Mouse (Mus musculus) liver, embryonic 14.5 days (tissue): Measurements from ENCODE around the gene Kctd21. TPM values are rescaled to one million over a fixed set of nuclear protein-coding genes. Genes with fewer than 3 reads are reported as not detected.

ENCODE experiments used
- ATAC-seq: fragments of 200-750 bp; cut with Nextera tagmentation; 2 replicates; pipeline ENCODE4 v1.8.0; 2017; ENCODE audit warnings: moderate number of reproducible peaks, mild to moderate bottlenecking, moderate library complexity; ENCODE audit not compliant: insufficient read depth
- DNase-seq, 3 experiments: peaks; one replicate each; pipeline ENCODE4 v3.0.0-alpha.2; 2012 to 2013; ENCODE audit warnings: low read depth in 3 of 3, low spot score in 3 of 3
- H3K27ac ChIP-seq: fragments of 300-500 bp; sonication (generic); 2 replicates; pipeline ENCODE4 v1.5.1; 2014; ENCODE audit warnings: moderate library complexity, mild to moderate bottlenecking, control low read depth, inconsistent platforms
- H3K27me3 ChIP-seq: fragments of 300-500 bp; sonication (generic); 2 replicates; pipeline ENCODE4 v1.6.1; 2014; ENCODE audit warnings: mild to moderate bottlenecking, low read length, moderate library complexity; ENCODE audit not compliant: control insufficient read depth, insufficient read depth
- H3K36me3 ChIP-seq: fragments of 300-500 bp; sonication (generic); replicated peaks from 2 replicates; pipeline ENCODE4 v1.6.1; 2014; ENCODE audit warnings: low read depth; ENCODE audit not compliant: control insufficient read depth, insufficient read depth
- H3K4me1 ChIP-seq, 2 experiments: fragments of 200-500 bp in 1 of 2; fragments of 300-500 bp in 1 of 2; sonication (generic) in 1 of 2; replicated peaks; 2 replicates each; pipeline ENCODE4 v1.6.1; 2012 to 2014; ENCODE audit warnings: antibody characterized with exemption in 1 of 2, inconsistent platforms in 1 of 2, low read length in 1 of 2; ENCODE audit not compliant: control insufficient read depth in 2 of 2, insufficient read depth in 2 of 2
- H3K4me2 ChIP-seq: fragments of 300-500 bp; sonication (generic); 2 replicates; pipeline ENCODE4 v1.6.1; 2014; ENCODE audit warnings: low read depth, mild to moderate bottlenecking, control low read depth, moderate library complexity
- H3K4me3 ChIP-seq, 2 experiments: fragments of 200-500 bp in 1 of 2; fragments of 300-500 bp in 1 of 2; sonication (generic) in 1 of 2; 2 replicates each; pipeline ENCODE4 v1.5.1; 2012 to 2014; ENCODE audit warnings: low read depth in 2 of 2, low read length in 2 of 2, mild to moderate bottlenecking in 2 of 2, control low read depth in 1 of 2, inconsistent platforms in 1 of 2, moderate library complexity in 1 of 2; ENCODE audit not compliant: insufficient read depth in 1 of 2
- H3K9ac ChIP-seq: fragments of 300-500 bp; sonication (generic); replicated peaks from 2 replicates; pipeline ENCODE4 v1.6.1; 2014; ENCODE audit warnings: mild to moderate bottlenecking, control low read depth, moderate library complexity
- H3K9me3 ChIP-seq: fragments of 300-500 bp; sonication (generic); 2 replicates; pipeline ENCODE4 v1.6.1; 2016; ENCODE audit warnings: low read length, mixed read lengths; ENCODE audit not compliant: control insufficient read depth
- CTCF ChIP-seq: IDR thresholded peaks from 2 replicates; pipeline ENCODE4 v1.5.1; 2016; ENCODE audit warnings: antibody characterized with exemption, low read depth, control low read depth
- EP300 ChIP-seq: IDR thresholded peaks from 2 replicates; pipeline ENCODE4 v1.6.1; 2016; ENCODE audit warnings: antibody characterized with exemption, low read depth
- WGBS: fragments of 180-500 bp; shearing (Covaris S2); extraction: QIAGEN DNeasy Blood & Tissue Kit; methylation state at CpG from one replicate; pipeline ENCODE4 v1.1.7; 2014; ENCODE audit not compliant: insufficient replicate concordance; 5-methylcytosine and 5-hydroxymethylcytosine counted together
- polyA plus RNA-seq, 2 experiments: library from polyadenylated mRNA; depleted of rRNA in 1 of 2; stranded (reverse) in 1 of 2; unstranded in 1 of 2; fragments of >200 nt; fragmentation: Nextera tagmentation in 1 of 2; extraction: Ambion mirVana in 1 of 2; gene quantifications; 2 replicates each; pipeline versions ENCODE4 v1.2.1 to v1.2.3; 2012 to 2014

The Kctd21 gene
- polyA plus RNA-seq, 2 experiments = 0.76 to 0.80 TPM

DNA sequence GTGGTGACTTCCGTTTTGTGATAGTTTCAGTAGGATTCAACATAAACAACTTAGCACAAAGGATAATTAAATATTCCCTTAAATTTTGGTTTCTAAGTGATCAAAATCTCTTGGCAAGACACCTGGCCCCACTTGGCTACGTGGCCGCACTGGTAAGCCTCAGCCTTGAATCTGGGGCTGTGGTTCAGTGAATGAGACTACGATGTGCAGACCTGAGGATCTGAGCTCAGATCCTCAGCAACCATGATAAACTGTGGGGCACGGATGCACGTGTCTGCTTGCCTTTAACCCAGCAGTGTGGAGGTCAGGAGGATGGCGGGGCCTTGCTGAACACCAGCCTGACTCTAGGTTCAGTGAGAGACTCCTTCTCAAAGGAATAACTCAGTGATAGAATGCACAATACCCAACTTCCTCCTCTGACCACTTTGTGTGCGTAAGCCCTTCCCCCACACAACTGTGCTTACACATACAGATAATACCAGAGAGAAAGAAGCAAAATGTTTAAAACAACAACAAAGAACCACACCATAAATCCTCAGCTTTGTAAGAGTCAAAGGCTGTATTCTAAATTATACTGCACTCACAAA lies 55.5 kb downstream of the Kctd21 start:
- Histone ChIP-seq H3K9me3 (no peaks in the 10 kb centered on the region), H3K4me1 (no peaks in the 10 kb centered on the region), H3K27ac (no peak overlapping the region), H3K27me3 (no peaks in the 10 kb centered on the region), H3K36me3 (peaks cover 64% of the 10 kb centered on the region), H3K4me2 (no peak overlapping the region), H3K9ac (no peak overlapping the region), H3K4me3 (no peak overlapping the region)
- TF ChIP-seq EP300 (no peak), CTCF (no peak)
- 74% methylated on average over 8 of the region's 8 CpGs for whole genome bisulfite sequencing
- DNase-seq (no peak), ATAC-seq (no peak)

DNA sequence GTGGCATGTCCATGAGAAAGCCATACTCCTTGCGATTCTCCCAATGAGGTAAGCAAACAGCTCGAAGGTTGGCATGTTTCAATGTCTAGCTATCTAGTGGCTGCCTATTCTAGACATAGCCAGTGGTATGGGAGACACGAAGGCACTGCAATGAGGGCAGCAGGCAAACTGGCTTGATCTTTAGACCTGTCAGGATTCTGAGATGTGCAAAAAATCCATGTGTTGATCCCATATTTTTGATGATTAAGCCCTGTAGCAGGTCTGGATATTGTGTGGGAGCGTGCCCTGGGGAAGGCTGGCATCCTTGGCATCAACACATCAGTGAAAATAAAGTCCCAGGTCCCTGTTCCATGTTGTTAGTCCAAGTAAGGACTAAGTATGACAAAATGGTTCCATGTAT lies 56.4 kb downstream of the Kctd21 start:
- Histone ChIP-seq H3K9ac (no peak overlapping the region), H3K27ac (no peak overlapping the region), H3K27me3 (no peaks in the 10 kb centered on the region), H3K9me3 (no peaks in the 10 kb centered on the region), H3K36me3 (peaks cover 55% of the 10 kb centered on the region), H3K4me1 (no peaks in the 10 kb centered on the region), H3K4me2 (no peak overlapping the region), H3K4me3 (no peak overlapping the region)
- DNase-seq = no peak
- TF ChIP-seq EP300 (no peak), CTCF (no peak)
- 75% methylated on average over 4 of the region's 4 CpGs for WGBS
- ATAC-seq = no peak

DNA sequence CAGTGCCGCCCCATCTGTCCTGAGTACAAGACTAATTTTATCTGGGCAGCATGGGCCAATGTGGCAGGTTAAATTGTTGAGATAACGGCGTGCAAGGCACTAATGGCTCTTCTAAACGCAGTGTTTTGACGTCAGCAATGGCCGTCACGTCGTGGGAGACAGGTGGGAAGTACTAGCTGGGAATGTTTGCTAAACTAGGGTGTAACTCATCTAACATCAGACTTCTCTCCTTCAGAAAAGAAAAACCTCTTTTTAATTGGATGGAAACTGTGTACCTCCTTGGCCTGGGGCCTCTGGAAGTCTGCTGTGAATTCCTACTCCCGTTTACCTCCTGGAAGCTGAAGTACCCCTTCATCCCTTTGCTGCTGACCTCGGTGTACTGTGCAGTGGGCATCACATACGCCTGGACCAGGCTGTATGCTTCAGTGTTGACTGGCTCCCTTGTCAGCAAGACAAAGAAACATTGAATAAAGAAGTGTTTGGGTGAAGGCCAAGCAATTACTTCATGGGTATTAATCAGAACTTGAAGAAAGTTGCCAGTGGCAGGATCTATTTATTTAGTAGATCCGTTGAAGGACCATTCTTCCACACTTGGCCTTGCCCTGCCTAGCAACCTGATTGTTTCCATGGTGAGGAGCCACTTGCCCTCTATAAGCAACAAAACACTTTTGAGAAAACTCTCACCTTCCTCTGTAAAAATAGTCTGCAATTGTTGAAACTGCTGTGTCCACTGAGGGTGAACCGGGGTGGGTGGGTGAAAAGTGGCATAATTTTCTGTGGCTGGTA lies 59.4 kb downstream of the Kctd21 start:
- no peak for DNase-seq
- WGBS = 79% methylated on average over 13 of the region's 13 CpGs
- ATAC-seq = no peak

DNA sequence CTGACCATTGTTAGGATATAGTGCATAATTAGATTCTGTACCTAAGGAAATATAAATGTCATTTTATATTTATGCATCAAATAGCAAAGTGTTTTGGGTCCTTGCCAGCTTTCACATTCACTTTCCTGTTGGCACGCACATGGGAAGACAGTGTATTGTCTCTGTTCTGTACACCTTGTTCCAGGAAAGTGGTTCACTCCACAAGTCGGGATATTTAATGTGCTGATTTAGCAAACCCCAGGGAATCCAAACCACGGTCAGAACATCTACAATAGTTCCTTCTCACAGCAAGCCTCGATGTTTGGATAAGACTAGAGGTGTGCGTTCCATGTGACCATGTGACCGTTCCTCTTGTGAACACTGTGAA lies 59.9 kb downstream of the Kctd21 start:
- ATAC-seq (no peak), DNase-seq (no peak)
- Histone ChIP-seq H3K27ac (no peak overlapping the region), H3K9ac (no peak overlapping the region), H3K4me3 (no peak overlapping the region), H3K4me2 (no peak overlapping the region), H3K9me3 (no peaks in the 10 kb centered on the region), H3K27me3 (no peaks in the 10 kb centered on the region), H3K4me1 (no peaks in the 10 kb centered on the region), H3K36me3 (peaks cover 33% of the 10 kb centered on the region)
- TF ChIP-seq CTCF = no peak
- TF ChIP-seq EP300 = no peak
- WGBS = 79% methylated on average over 6 of the region's 6 CpGs

More for the DNA sequence above, 59.4 kb downstream of the Kctd21 start:
- Histone ChIP-seq H3K4me2 (no peak overlapping the region), H3K27ac (no peak overlapping the region), H3K36me3 (peaks cover 37% of the 10 kb centered on the region), H3K27me3 (no peaks in the 10 kb centered on the region), H3K9ac (no peak overlapping the region), H3K4me3 (no peak overlapping the region), H3K4me1 (no peaks in the 10 kb centered on the region), H3K9me3 (no peaks in the 10 kb centered on the region)
- no peak for TF ChIP-seq CTCF
- no peak for TF ChIP-seq EP300

DNA sequence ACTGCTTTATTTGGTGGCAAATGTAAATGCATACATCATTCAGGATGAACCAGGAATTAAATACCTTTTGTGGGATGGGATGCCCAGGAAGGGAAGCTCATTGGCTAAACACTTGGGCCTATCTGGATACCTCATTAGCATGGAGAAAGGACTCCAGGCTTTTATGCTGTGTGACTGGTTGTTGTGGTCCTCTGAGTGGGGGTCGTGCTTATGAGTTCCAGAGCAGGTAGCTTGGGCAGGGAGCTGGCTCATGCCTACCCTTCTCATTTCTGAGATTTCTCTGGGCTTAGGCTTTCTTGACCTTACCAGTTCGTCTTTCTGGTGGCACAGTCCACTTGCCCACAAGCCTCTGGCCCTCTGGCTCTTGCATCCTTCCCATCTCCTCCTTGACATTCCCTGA lies 62.2 kb downstream of the Kctd21 start:
- ATAC-seq (no peak), DNase-seq (no peak)
- Histone ChIP-seq H3K4me2 (no peak overlapping the region), H3K9ac (no peak overlapping the region), H3K36me3 (peaks cover 17% of the 10 kb centered on the region), H3K4me3 (no peak overlapping the region), H3K27ac (no peak overlapping the region), H3K9me3 (no peaks in the 10 kb centered on the region), H3K27me3 (no peaks in the 10 kb centered on the region), H3K4me1 (peaks cover 0 to 1% of the 10 kb centered on the region in 2 experiments; a peak in 2 of 4 replicates)
- no peak for TF ChIP-seq EP300
- no peak for TF ChIP-seq CTCF
- 49% methylated on average over 2 of the region's 2 CpGs for WGBS
